Mouse (Mus musculus) frontal cortex, postnatal 36 days (tissue): Measurements from ENCODE around the gene Rbm17.

Source experiments
- DNase-seq, 2 experiments: peaks; one replicate each; pipeline ENCODE4 v3.0.0; 2022; ENCODE audit warnings: low spot score in 2 of 2

Rbm17 gene

DNA sequence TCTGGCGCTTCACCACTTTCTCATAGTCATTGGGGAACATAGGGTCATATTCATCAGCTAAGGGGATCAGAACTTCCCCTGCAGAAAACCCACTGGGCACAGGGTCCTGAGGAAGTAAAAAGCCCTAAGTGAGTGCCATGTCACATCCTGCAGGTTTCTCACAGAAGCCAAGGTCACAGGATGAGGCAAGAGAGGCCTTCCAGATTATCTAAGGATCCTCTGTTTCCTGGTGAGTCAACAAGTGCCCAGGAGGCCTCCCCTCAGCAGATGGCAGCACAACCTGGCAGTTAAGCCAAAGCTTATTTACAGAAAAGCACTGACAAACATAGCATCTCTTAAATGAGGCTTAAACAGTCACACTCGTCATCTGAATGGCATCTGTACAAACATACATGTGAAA lies 7.3 kb downstream of the Rbm17 start:
- DNase-seq = no peak

DNA sequence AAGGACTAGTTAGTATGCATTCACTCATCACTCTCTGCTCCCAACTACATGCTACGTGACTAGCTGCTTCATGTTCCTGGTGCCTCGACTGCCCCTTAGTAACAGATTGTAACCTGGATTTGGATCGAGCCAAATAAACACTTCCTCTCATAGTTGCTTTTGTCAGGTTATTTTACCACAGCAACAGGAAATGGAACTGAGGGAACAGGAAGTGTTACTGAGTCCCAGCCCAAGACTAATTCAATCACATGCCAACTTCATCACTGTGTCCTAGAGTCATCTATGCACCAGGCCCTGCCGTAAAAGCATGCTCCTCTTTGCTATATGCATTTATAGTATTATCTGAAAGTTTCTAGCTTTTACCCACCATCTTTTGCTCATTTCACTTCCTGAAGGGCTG lies 16.0 kb downstream of the Rbm17 start:
- no peak for DNase-seq

DNA sequence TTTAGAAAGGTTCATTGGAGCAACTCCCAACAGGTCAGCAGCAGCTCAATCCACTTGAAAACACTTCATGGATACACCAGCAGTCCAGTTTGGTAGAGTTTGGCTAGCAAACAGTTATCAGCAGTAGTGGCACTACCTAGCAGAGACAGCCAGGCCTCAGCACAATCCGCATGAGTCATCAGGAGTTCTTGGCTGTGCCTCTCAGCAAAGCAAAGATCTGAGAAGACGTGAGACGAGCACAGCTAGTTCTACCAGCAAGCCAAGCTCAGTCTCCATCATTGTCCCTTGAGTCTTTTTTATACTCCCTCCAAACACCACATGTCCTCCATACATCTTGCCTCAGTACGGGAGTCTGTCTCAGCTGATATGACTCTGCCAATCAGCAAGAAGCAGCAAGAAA lies 24.6 kb downstream of the Rbm17 start:
- peak in 1 of 2 experiments; percentile 5 for DNase-seq

DNA sequence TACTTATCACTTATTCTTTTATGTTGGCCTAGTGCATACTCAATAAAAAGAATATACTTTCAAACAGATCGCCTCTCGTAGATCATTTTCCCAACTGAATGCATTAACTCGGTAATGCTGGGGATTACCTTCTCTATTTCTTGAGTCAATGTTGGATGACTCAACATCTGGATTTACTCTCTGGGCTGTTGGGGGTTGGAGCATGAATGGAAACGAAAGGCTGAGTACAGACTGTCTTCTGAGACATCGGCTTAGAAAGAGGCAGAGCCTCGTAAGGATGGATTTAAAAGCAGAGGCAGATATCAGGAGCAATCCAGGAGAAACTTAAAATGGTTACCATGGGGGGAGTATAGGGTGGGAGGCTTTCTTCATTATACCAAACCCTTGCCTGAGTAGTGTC lies 25.8 kb downstream of the Rbm17 start:
- DNase-seq = no peak

DNA sequence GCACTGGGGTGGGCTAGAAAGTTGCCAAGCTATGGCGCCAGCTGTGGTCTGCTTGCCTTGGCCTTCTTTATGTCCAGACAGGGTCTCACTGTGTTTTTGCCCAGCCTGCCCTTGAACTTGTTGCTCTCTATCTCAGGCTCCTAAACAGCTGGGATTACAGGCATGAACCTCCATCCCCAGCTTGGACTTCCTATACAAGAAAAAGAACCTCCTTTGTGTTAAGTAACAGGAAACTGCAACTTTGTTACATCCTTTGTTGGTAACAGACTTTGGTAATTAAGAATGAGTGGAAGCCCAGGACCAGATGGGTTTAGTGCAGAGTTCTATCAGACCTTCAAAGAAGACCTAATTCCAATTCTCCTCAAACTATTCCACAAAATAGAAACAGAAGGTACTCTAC lies 30.3 kb downstream of the Rbm17 start:
- DNase-seq = no peak

DNA sequence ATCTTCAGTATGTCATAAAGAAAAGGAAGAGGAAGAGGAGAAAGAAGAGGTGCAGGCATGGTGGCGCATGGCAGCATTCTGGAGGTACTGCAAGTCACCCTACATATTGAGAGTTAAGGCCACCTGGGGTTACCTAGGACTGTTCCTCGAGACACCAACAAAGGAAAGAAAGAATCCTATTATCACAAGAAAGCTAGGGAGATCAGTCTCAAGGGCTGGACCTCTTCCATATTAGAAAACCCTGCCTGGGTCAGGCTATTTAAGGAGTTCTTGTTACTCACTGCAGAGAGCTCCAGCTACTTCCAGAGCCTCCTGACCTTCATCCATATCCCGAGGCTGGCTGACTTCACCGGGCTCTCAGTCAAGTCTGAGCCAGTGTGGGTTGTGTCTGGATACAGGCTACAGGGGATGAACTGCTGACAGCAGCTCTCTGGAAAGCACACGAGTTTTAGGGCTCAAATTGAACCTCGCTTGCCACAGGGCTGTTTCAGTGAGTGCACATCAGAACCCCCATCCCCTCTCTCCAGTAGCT lies 32.9 kb downstream of the Rbm17 start:
- DNase-seq = no peak

DNA sequence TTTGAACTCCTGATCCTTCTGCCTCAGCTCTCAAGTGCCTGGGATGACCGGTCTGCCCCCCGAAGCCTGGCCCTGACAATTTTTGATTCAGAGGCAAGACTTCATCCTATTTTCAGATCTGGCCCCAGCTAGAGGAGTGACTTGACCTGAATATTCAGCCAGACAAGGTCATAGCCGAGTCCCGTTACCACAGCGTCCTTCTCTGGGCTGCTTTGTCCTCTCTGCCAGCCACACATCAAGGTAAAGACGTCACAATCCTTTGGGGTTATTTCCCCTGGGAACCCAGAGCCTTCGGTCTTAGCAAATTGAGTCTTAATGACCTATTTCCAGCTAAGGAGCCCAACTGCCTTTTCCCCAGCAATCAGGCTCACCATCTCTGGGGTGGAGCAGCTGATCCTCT lies 35.5 kb downstream of the Rbm17 start:
- DNase-seq = no peak

DNA sequence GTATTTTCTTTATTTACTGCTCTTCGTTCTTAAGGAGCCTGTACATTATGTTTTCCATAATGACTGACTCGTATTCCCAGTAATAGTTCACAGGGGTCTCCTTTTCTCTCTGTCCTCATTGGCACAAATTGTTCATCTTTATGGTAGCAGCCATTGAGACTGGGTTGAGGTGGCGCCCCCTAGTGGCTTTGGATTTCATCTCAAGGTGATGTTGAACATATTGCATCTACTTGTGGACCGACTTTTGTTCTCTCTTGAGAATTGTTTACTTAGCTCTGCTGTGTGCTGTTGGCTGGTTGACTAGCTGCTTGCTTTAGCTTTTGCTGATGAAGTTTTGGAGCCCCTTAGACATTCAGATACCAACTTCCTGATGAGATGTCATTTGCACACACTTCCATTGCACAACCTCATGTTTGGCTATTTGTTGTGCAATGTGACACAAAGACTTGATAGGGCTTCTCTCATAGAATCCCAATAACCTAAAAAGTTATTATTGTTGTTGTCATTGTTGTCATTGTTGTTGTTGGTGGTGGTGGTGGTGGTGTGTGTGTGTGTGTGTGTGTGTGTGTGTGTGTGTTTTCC lies 36.1 kb downstream of the Rbm17 start:
- DNase-seq = peak in 1 of 2 experiments; percentile 9

DNA sequence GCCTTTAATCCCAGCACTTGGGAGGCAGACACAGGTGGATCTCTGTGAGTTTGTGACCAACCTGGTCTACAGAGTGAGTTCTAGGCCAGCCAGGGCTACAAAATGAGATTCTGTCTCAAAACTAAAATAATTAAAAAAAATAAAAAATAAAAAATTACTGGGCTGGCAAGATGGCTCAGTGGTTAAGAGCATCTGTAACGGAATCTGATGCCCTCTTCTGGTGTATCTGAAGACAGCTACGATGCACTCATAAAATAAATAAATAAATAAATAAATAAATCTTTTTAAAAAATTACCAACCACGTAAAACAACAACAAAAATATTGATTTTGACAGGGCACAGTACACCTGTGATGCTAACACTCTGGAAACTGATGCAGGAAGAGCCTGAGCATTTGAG lies 37.1 kb downstream of the Rbm17 start:
- DNase-seq = no peak

DNA sequence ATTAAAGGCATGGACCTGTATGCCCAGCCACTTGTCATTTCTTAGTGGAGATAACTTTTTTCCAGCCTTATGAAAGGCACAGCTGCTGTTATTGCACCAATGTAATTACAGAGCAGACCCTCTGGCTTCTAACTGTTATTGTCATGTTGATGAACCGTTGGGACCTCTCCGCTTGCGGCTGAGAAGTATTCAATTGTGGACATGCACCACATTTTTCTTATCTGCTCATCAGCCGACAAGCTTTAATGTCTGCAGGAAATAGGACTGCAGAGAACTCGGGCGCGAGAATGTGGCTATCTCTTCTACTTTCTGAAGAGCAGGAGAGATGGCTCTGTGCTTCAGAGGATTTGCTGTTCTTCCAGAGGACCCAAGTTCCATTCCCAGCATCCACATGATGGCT lies 37.7 kb downstream of the Rbm17 start:
- DNase-seq = no peak

DNA sequence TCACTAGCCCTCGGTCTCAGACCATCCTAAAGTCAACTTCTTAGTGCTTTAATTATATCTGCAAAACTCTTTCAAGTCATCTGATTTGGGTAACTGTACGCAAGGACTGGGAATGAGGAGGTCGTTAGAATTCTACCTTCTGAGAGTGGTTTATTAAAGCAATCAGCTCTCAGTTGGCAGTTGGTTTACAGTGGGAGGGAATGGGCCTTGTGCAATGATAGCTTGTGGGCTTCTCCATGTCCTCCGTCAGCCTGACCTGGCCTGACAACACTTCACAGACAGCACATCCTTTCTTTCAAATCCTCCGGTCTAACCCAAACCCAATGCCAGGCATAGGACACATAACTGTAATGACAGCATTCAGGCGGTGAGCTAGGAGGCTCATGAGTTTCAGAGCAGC lies 39.2 kb downstream of the Rbm17 start:
- no peak for DNase-seq

DNA sequence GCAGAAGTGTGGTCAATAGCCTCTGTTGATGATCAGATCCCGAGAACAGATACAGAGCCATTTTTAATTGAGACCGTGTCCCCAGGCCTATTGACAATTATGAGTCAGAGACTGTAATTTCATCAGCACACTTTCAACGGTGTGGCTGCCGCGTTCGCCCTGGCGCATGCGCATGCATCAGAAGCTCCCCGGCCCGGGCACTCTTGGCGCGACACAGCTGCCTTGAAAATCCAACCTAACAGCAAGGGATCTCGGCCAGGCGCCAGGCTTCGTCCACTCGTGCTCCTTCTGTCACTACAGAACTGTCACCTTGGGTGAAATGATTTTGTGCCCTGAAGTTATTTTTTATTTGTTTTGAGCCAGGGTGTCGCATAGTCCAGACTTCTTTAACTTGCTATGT lies 40.7 kb downstream of the Rbm17 start:
- DNase-seq = no peak

DNA sequence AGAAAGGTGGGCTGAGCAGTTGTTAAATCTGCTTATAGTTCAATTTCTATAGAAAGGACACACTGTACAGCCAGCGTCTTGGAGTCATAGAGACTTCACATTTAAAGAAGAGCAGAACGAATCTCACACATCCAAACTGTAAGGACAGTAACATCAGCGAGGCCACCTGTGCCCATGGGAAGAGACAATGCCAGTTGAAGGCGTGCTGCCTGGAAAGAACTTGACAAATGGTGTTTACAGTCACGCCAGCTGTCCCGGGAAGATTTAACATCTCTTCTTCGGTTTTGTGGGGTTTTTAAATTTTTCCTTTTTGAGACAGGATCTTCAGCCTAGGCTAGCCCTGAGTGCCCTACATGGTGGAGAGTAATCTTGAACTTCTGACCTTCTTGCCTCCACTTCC lies 45.3 kb downstream of the Rbm17 start:
- DNase-seq = no peak

DNA sequence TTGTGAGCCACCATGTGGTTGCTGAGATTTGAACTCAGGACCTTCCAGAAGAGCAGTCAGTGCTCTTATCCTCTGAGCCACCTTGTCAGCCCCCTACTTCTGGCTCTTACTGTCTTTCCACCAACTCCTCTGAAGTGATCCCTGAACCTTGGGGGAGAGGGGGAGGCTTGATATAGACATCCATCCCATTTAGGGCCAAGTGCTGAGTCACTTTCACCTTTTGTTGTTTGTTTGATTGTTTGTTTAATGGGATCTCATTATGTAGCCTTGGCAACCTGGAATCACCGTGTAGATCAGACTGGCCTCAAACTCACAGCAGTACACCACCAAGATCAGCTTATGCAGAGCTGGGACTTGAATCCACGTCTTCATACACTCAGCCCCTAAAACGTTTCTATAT lies 46.7 kb downstream of the Rbm17 start:
- no peak for DNase-seq

DNA sequence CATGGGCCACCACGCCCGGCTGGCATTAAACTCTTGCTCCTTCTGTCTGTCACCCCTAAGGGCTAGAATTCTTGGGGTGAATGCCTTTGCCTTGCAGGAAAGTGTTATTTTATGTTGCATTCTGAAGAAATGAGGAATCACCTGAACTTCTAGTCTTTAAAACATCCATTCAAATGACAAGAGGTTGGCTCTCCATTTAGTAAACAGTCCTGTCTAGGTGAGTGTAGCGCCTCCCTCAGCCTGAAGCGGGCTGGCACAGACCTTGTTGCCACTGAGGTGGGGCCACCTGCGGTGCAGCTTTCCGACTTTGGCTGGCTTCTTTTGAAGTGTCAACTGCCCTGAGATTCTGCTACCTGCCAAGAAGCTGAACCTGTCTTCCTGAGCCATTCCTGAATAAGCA lies 48.6 kb downstream of the Rbm17 start:
- DNase-seq = no peak

DNA sequence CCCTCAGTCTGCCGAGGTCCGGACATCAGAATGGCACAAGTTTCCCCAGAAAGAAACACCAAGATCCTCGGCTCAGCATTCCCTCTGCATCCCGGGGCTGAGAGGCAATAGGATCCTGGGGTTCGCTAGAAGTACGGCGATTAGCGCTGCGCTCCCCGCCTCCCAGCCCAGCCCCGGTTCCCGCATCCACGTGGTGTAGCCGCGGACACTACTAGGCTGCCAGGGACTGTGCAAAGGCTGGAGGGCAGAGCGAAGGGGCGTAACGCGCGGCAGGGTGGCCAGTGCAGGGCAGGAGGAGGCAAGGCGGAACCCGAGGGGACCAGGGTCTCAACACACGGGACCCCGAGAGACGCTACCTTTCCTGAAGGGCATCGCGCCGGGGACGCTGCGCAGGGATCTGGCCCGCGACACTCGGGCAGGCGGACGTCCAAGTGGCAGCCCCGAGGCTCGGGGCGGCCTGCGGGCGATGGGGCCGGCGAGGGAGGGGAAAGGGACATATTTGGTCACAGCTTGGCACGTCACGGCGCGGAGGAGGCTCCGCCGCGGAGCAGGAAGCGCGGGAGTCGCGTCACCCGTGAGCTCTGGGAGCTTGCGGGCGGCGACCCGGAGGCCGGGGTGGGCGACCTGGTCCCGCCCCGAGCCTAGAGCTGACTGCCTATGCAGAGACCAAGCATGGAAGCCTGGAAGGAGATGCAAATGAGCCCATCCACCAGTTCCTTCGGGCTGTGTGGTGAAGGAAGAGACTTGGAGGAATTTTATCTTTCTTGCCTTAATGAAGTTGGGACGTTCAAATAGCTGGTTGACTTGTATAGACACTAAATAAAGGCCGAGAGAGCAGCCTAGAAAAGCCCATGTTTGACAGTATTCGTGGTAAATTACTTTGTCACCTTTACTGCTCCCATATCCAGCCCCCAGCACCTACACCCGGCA lies 50.2 kb downstream of the Rbm17 start, which contains the start of gene Pfkfb3:
Gene Pfkfb3, minus strand, starts transcription at position 607 of the 930 bp plus-strand sequence.
- DNase-seq = peak; percentile 60 to 72

DNA sequence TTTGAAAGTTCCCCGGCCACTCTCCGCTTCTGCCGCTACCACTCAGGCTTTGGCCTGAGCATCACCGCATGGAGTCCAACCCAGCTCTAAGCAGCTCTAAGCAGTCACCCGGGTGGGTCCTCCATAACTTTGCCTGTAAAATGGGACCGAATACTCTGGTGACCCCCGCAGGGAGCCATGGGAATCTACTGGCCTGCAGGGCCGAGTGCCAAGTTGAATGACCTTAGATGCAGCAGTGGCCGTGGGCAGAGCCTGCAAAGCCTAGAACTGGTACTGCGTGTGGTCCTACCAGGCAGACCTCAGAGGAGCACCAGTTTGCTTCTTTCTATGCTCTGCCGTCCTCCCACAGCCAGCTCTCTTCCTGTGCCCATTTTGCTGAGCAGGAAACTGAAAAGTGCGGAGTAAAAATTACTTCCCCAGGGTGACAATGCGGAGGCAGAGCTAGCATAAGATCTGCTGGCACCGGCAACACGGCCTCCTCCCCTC lies 50.9 kb downstream of the Rbm17 start:
- DNase-seq = peak in 1 of 2 experiments; percentile 34

DNA sequence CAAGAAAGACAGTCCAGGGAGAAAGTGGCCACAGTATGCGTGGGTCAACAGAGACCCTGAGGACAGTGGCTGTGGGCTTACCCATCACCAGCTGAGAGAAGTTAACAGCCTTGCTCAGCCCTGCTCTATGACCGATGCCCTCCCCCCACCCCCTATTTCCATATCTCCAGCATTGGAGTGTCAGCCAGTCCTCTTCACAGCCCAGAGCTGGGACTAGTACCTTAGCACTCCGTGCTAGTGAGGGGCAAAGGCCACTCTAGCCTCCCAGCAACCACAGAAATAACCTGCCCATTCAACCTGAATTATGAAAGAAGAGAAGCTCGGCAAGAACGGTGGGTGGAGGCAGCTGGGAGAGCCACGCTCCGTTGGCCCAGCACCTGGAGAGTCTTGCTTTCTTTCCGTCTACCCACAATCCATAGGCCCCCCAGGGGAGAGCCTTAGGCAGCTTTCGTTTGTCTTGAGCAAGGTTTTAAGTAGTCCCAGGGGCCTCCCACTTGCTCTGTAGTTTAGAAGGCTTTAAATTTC lies 51.6 kb downstream of the Rbm17 start:
- no peak for DNase-seq

DNA sequence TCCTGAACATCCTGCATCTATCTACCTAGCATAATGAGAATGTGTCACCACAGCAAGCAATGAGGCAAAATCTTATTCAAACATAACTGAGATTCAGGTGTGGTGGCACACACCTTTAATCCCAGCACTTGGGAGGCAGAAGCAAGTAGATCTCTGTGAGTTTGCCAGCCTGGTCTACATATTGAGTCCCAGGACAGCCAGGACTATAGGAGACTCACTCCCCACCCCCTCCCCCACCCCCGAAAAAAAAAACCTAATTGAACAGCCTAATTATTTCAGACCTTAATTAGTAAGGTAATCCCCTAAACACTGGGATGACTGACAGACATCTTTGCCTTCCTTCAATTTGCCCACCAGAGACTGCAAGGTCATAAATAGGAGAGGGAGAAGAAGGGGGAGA lies 52.2 kb downstream of the Rbm17 start:
- no peak for DNase-seq

DNA sequence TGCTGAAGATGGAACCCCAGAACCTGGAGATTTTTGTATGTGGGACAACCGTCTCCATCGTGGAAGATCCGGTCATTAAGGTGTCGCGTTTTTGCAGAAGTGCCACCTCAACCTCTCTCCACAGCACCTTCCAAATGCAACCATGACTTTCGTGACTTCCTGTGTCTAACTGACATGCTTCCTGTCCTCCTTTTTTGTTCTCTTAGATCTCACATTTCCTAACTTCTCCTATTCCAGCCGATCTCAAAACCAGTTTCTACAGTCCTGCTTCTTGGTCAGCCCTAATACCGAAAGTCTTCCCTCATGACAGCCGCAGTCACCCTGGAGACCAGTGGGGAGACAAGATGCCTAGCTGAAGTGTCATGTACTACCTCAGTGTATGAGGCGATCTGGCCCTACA lies 55.4 kb downstream of the Rbm17 start:
- DNase-seq = no peak

DNA sequence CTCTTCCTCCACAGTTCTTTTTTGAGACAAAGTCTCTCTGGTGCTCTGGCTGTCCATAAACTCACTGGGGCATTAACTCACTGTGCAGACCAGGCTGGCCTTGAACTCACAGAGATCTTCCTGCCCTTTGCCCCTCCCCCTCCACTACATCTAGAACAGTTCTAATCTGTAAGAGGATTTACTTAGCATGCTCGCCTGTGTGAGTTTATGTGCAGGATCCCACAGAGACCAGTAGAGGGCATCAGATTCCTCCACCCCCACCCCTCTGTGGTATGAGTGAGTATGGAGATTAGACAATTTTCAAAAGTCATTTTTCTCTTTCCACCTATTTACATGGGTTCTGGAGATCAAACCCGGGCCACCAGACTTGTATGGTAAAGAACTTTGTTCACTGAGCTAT lies 56.3 kb downstream of the Rbm17 start:
- no peak for DNase-seq

DNA sequence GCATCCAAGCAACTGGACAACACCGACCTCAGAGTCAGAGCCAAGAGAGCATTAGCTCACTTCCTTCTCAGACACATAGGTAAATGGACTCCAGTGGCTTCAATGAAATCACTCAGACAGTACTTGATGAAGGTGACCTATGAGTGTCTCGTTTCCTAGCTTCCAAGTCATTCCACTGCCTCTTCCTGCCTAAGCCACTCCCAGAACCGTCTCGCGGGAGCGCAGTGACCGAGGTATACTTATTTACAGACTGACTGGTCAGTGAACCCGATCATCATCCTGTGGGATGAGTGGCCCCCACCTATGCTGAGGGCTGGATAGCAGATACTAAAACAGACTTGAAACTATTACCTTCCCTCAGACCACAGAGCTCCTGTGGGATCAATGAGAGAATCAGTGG lies 57.9 kb downstream of the Rbm17 start:
- no peak for DNase-seq

DNA sequence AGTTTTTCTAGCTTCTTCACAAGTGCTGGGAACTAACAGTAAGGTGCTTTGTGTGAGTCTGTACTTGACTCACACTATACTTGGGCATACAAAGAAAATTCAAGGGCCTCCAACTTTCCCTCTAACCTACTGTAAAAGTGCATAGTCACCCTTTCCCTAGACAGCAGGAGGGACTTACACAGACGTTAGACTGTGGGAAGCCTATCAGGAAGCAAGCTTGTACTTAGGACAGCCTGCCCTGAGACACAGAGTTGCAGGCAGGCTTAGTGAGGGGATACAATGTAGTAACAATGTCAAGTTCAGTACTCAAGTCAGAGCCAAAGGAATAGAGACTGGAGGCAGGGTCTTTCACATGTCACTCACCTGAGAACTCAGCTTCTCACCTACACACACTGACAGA lies 58.6 kb downstream of the Rbm17 start:
- DNase-seq = no peak
